Mouse (Mus musculus) embryonic fibroblast, embryonic 13.5 days (primary cell): Measurements from ENCODE around the gene Dgat2. TPM values are rescaled to one million over a fixed set of nuclear protein-coding genes. Genes with fewer than 3 reads are reported as not detected.

Source experiments
- H3K27ac ChIP-seq: 2 replicates; pipeline ENCODE4 v1.5.1; 2012; ENCODE audit warnings: low read length, control low read depth, inconsistent platforms; ENCODE audit not compliant: insufficient read depth
- H3K4me1 ChIP-seq: 2 replicates; pipeline ENCODE4 v1.6.1; 2011; ENCODE audit warnings: low read length; ENCODE audit not compliant: control insufficient read depth, insufficient read depth
- H3K4me3 ChIP-seq: 2 replicates; pipeline ENCODE4 v1.5.1; 2011; ENCODE audit warnings: mild to moderate bottlenecking, control low read depth, low read length; ENCODE audit not compliant: insufficient read depth
- CTCF ChIP-seq: IDR thresholded peaks from 2 replicates; pipeline ENCODE4 v1.5.1; 2011; ENCODE audit warnings: mild to moderate bottlenecking, control low read depth, low read length, moderate library complexity, borderline replicate concordance; ENCODE audit not compliant: insufficient read depth
- POLR2A ChIP-seq: IDR thresholded peaks from 2 replicates; pipeline ENCODE4 v1.6.1; 2011; ENCODE audit warnings: low read depth, mild to moderate bottlenecking, control low read depth, low read length, moderate library complexity
- polyA plus RNA-seq: library from polyadenylated mRNA; stranded (reverse); fragments of >200 nt; gene quantifications from 2 replicates; pipeline ENCODE4 v1.2.4, GENCODE M21; 2011; ENCODE audit warnings: low read depth; ENCODE audit not compliant: missing spikeins, insufficient read length

Dgat2 gene
- polyA plus RNA-seq, 1 experiment: 4.7 TPM

GRCm38 (mm10) chr7:99199451-99200175, 17.1 kb upstream of the Dgat2 start:
- TF ChIP-seq CTCF: no peak
- TF ChIP-seq POLR2A: no peak
- Histone ChIP-seq H3K4me1 (no peaks in the 10 kb centered on the region), H3K27ac (no peak overlapping the region), H3K4me3 (no peak overlapping the region)

- no peaks in the 10 kb centered on the region for H3K4me1 ChIP-seq
- no peak overlapping the region for H3K4me3 ChIP-seq
- H3K27ac ChIP-seq: no peak overlapping the region
- no peak for TF ChIP-seq POLR2A
- no peak for TF ChIP-seq CTCF
Measured at GRCm38 (mm10) chr7:99198811-99199210, 16.3 kb upstream of the Dgat2 start.

DNA sequence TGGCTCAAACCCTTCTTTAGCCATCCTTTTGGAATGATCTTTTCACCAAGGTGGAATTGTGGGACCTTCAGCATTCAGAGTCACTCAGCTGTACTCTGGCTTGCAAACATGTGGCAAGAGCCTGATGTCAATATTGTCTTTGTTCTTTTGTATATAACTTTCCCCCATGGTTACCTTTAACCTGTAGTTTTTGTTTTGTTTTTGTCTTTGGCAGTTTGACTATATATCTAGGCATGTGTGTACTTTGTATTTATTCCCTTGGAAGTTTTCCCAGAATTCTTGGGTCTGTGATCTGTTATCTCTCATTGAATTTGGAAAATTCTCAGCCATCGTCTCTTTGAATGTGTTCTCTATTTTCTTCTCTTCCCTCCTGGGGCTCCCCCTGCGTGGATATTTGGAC, 12.0 kb upstream of the Dgat2 start:
- Histone ChIP-seq H3K4me3 (no peak overlapping the region), H3K4me1 (no peaks in the 10 kb centered on the region), H3K27ac (no peak overlapping the region)
- TF ChIP-seq POLR2A: no peak
- TF ChIP-seq CTCF: no peak

DNA sequence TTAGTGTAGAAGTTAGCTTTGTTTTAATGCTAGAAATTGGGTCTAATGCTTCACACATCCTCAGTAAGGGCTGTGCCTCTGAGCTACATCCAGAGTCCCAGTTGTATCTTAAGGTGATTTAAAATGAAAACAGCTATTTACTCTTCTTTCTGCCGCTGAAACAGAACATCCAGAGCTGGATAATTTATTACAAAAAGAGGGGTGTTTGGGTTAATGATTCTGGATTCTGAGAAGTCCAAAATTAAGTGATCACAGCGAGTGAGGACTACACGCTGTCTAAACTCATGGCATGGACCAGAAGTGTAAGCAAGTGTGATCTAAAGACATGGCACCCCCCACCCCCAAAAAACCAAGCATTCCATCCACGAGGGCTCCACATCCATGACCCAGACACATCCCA, 11.4 kb upstream of the Dgat2 start:
- TF ChIP-seq CTCF (no peak), POLR2A (no peak)
- Histone ChIP-seq H3K4me3 (no peak overlapping the region), H3K27ac (no peak overlapping the region), H3K4me1 (no peaks in the 10 kb centered on the region)

DNA sequence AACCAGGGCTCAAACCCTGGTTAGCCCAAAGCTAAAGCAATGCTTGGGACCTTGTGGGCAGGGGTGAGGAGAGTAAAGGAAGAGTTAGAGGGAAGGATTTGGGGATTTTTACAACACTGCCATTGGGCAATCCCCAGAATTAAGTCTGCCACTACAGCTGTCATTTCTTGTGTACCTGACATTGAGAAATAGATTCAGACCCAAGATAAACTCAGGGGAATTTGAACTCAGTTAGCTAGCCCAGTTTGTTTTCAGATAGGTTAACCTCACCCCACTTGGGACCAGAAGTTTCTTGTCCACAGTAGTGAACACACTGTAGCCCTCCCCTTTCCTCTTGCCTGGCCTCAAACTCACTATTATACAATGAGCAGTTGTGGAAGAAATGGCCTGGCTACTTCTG, 8.9 kb upstream of the Dgat2 start:
- Histone ChIP-seq H3K4me3 (no peak overlapping the region), H3K4me1 (no peaks in the 10 kb centered on the region), H3K27ac (no peak overlapping the region)
- TF ChIP-seq CTCF (no peak), POLR2A (no peak)

- Histone ChIP-seq H3K27ac (no peak overlapping the region), H3K4me1 (no peaks in the 10 kb centered on the region), H3K4me3 (no peak overlapping the region)
- TF ChIP-seq CTCF (no peak), POLR2A (no peak)
Measured at GRCm38 (mm10) chr7:99189885-99190284, 7.4 kb upstream of the Dgat2 start.

DNA sequence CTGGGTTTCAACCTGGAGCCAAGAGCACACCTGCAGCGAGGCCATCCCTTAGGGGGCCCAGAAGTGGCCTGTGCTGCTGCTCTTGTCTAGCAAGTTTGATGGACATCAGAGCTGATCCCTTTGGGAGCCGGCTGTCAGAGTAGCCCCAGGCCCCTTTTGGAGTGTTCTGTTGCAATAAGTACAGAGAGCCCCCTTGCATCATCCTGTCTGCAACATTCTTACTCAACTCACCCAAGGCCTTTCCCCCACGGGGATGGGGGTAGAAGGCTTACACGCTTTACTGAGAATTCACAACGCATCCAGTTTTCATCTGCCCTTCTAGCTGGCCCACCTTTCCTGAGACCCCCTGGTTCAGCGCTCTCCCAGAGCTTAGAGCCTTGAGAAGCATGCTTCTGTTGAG, 6.1 kb upstream of the Dgat2 start:
- Histone ChIP-seq H3K27ac (no peak overlapping the region), H3K4me3 (no peak overlapping the region), H3K4me1 (no peaks in the 10 kb centered on the region)
- no peak for TF ChIP-seq CTCF
- no peak for TF ChIP-seq POLR2A

DNA sequence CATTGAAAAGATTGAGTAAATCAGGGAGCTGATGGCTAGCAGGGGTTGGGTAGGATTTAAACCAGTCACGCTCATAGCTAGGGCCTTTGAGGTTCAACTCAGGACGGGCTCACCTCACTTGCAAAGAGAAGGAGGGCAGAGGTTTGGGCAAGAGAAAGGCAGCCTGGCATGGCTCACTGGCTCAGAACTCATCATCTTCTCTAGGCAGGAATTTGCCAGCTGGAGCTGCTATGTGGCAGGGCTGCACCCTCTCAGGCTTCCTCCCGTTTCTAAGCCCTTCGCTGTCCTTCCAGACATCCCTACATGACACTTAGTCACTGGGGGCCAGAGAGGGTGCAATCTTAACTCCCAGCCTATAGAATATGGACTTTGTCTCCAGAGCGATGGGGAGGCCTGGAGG, 4.9 kb upstream of the Dgat2 start:
- no peak overlapping the region for H3K4me3 ChIP-seq
- no peak overlapping the region for H3K27ac ChIP-seq
- no peaks in the 10 kb centered on the region for H3K4me1 ChIP-seq
- TF ChIP-seq POLR2A (no peak), CTCF (no peak)

- Histone ChIP-seq H3K27ac (no peak overlapping the region), H3K4me3 (no peak overlapping the region), H3K4me1 (no peaks in the 10 kb centered on the region)
- no peak for TF ChIP-seq CTCF
- TF ChIP-seq POLR2A: no peak
Measured at GRCm38 (mm10) chr7:99185405-99185804, 2.9 kb upstream of the Dgat2 start.

- Histone ChIP-seq H3K4me1 (no peaks in the 10 kb centered on the region), H3K27ac (no peak overlapping the region), H3K4me3 (no peak overlapping the region)
- TF ChIP-seq CTCF: no peak
- no peak for TF ChIP-seq POLR2A
Measured at GRCm38 (mm10) chr7:99183751-99184150, 1.2 kb upstream of the Dgat2 start.
